Mouse (Mus musculus) limb, embryonic 12.5 days (tissue): ENCODE measurements around the gene Scn10a. TPM values are rescaled to one million over a fixed set of nuclear protein-coding genes. Genes with fewer than 3 reads are reported as not detected.

Experiments
- ATAC-seq: fragments of 200-750 bp; cut with Nextera tagmentation; 2 replicates; pipeline ENCODE4 v1.8.0; 2017; ENCODE audit warnings: low read depth, moderate TSS enrichment; ENCODE audit not compliant: insufficient number of reproducible peaks, insufficient read depth, low FRiP score, low TSS enrichment
- H3K27ac ChIP-seq: fragments of 300-500 bp; sonication (generic); 2 replicates; pipeline ENCODE4 v1.5.1; 2016; ENCODE audit warnings: mild to moderate bottlenecking, moderate library complexity
- H3K27me3 ChIP-seq: fragments of 300-500 bp; sonication (generic); 2 replicates; pipeline ENCODE4 v1.6.1; 2016; ENCODE audit warnings: mild to moderate bottlenecking, moderate library complexity
- H3K36me3 ChIP-seq: fragments of 300-500 bp; sonication (generic); 2 replicates; pipeline ENCODE4 v1.6.1; 2016; ENCODE audit warnings: mild to moderate bottlenecking, moderate library complexity
- H3K4me1 ChIP-seq: fragments of 300-500 bp; sonication (generic); replicated peaks from 2 replicates; pipeline ENCODE4 v1.6.1; 2016
- H3K4me2 ChIP-seq: fragments of 300-500 bp; sonication (generic); 2 replicates; pipeline ENCODE4 v1.6.1; 2016; ENCODE audit warnings: mild to moderate bottlenecking, moderate library complexity
- H3K4me3 ChIP-seq: fragments of 300-500 bp; sonication (generic); replicated peaks from 2 replicates; pipeline ENCODE4 v1.5.1; 2016; ENCODE audit warnings: mild to moderate bottlenecking
- H3K9ac ChIP-seq: fragments of 300-500 bp; sonication (generic); replicated peaks from 2 replicates; pipeline ENCODE4 v1.6.1; 2016; ENCODE audit warnings: mild to moderate bottlenecking, moderate library complexity
- H3K9me3 ChIP-seq: fragments of 300-500 bp; sonication (generic); 2 replicates; pipeline ENCODE4 v1.6.1; 2016; ENCODE audit warnings: mild to moderate bottlenecking, moderate library complexity
- WGBS: fragments of 180-500 bp; shearing (Covaris S2); methylation state at CpG from one replicate; pipeline ENCODE4 v1.1.7; 2016; 5-methylcytosine and 5-hydroxymethylcytosine counted together
- polyA plus RNA-seq: library from polyadenylated mRNA; unstranded; fragments of >200 nt; fragmentation: Nextera tagmentation; extraction: Ambion mirVana; gene quantifications from 2 replicates; pipeline ENCODE4 v1.2.1, GENCODE M21; 2016

Scn10a gene
- polyA plus RNA-seq, 1 experiment from 2014 or later, result 0.24 TPM

DNA sequence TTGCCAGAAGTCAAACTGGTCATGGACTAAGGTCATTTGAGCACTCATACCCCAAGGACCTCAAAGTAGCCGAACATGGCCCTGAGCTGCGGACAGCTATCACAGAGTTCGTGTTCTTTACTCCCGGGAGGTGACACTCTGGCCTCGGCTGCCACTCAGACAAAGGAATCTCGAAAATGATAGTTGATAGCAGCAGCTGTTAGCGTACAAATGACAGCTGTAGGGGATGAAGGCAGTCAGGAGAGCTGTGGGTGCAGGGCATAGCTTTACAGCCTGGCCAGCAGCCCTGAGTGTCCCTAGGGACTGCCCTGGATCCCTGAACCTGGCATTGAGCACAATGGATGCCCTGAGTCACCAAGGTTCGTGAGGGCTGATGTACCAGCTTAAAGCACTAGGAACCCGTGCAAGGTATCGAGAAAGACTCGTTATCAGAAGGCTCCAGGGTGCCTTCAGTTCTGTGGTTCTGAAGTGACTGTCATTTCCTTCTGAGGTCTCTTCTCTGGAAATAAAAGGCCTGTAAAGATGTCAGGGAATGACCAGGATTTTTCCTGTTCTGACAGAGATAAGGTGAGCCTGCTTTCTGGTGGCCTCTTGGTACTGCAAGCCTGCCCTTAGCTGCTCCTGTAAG is 84.8 kb downstream of the Scn10a start:
- no peak overlapping the region for H3K27ac ChIP-seq
- H3K4me3 ChIP-seq, result no peak overlapping the region
- peaks cover 14% of the 10 kb centered on the region for H3K4me1 ChIP-seq
- H3K27me3 ChIP-seq, result peaks cover 7% of the 10 kb centered on the region
- H3K36me3 ChIP-seq, result no peaks in the 10 kb centered on the region
- H3K9ac ChIP-seq, result no peak overlapping the region
- no peaks in the 10 kb centered on the region for H3K9me3 ChIP-seq
- 75% methylated on average over 11 of the region's 11 CpGs for WGBS
- H3K4me2 ChIP-seq, result no peak overlapping the region
- no peak for ATAC-seq

DNA sequence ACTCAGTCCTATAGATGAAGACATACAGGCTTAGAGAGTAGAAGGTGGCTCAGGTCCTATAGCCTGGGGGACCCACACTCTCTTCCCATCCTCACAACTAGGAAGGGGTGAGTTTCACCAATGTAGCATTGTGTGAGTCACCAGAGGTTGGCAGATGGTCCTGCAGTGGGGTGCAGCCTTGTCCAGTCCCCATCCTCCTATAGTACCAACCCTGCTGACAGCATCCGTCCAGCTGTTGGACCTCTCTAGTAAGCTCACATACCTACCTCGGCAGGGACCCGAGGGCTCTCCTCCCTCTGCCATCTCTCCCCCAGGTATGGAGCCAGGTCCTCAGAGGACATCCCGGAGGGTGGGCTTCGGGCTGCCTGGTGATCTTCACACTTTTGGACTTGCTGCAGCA is 85.6 kb downstream of the Scn10a start:
- no peak overlapping the region for H3K9ac ChIP-seq
- H3K4me3 ChIP-seq, result no peak overlapping the region
- H3K9me3 ChIP-seq, result no peaks in the 10 kb centered on the region
- H3K4me2 ChIP-seq, result no peak overlapping the region
- H3K36me3 ChIP-seq, result no peaks in the 10 kb centered on the region
- H3K4me1 ChIP-seq, result peaks cover 14% of the 10 kb centered on the region
- peaks cover 7% of the 10 kb centered on the region for H3K27me3 ChIP-seq
- ATAC-seq, result no peak
- no peak overlapping the region for H3K27ac ChIP-seq
- 85% methylated on average over 5 of the region's 5 CpGs for WGBS

DNA sequence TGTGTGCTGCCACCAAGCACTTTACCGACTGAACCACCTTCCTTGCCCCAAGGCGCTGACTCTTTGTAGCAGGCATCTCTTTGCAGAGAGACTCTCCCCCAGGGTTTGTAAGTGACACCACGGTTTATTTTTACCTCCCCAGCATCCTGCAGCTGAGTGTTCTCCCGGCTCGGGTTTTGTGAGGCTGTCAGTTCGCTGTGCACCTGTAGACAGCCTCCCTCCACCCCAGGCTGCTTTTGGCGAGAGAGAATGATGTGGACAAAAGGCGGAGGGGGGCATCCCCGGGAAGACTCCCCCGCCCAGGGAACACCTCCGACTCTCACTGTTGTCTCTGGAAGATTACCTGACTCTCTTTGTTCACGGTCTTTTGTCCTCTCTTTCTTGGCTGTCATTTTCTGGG is 86.3 kb downstream of the Scn10a start:
- ATAC-seq, result no peak
- peaks cover 7% of the 10 kb centered on the region for H3K27me3 ChIP-seq
- no peak overlapping the region for H3K9ac ChIP-seq
- peaks cover 14% of the 10 kb centered on the region for H3K4me1 ChIP-seq
- H3K9me3 ChIP-seq, result no peaks in the 10 kb centered on the region
- no peaks in the 10 kb centered on the region for H3K36me3 ChIP-seq
- H3K4me3 ChIP-seq, result no peak overlapping the region
- no peak overlapping the region for H3K4me2 ChIP-seq
- whole genome bisulfite sequencing, result 60% methylated on average over 12 of the region's 12 CpGs
- H3K27ac ChIP-seq, result no peak overlapping the region

DNA sequence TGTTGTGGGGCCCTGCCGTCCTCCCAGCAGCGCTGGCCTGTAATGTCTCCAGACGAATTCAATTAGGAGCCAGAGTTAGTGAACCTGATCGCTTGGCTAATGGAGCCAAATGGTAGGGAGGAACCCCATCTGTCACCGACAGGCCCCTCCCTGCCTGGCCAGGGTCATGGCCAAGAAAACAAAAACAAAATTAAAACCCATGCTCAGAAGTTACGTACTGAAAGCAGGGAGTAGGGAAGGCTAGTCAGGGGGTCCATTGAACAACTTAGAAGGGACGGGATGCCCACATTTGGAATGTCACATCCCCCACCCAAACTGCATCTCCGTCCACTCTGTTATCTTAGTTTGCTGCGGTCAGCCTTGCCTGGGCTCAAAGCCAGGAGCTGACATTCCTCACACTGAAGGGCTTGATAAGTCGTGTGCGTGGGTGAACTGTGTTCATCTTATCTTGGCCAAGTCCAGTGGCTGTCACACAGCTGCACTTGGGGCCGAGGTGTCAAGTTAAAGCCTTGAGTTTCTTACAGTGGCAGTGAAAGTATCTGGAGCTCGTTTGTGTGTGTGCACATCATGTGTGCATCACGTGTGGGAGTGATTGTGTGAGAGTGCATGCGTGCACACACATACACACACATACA is 87.1 kb downstream of the Scn10a start:
- no peak overlapping the region for H3K9ac ChIP-seq
- no peak overlapping the region for H3K4me2 ChIP-seq
- H3K27ac ChIP-seq, result no peak overlapping the region
- WGBS, result 27% methylated on average over 15 of the region's 15 CpGs
- peaks cover 7% of the 10 kb centered on the region for H3K27me3 ChIP-seq
- H3K9me3 ChIP-seq, result no peaks in the 10 kb centered on the region
- no peaks in the 10 kb centered on the region for H3K36me3 ChIP-seq
- no peak overlapping the region for H3K4me3 ChIP-seq
- ATAC-seq, result no peak
- H3K4me1 ChIP-seq, result peaks cover 14% of the 10 kb centered on the region

GRCm38 (mm10) chr9:119631393-119631898 is 87.7 kb downstream of the Scn10a start:
- no peak for ATAC-seq
- H3K4me2 ChIP-seq, result no peak overlapping the region
- WGBS, result 50% methylated on average over 13 of the region's 13 CpGs
- peaks cover 7% of the 10 kb centered on the region for H3K27me3 ChIP-seq
- H3K27ac ChIP-seq, result no peak overlapping the region
- H3K4me1 ChIP-seq, result peaks cover 14% of the 10 kb centered on the region
- H3K9ac ChIP-seq, result no peak overlapping the region
- H3K9me3 ChIP-seq, result no peaks in the 10 kb centered on the region
- H3K36me3 ChIP-seq, result no peaks in the 10 kb centered on the region
- H3K4me3 ChIP-seq, result no peak overlapping the region

- no peak overlapping the region for H3K9ac ChIP-seq
- H3K27ac ChIP-seq, result no peak overlapping the region
- ATAC-seq, result no peak
- H3K9me3 ChIP-seq, result no peaks in the 10 kb centered on the region
- H3K36me3 ChIP-seq, result no peaks in the 10 kb centered on the region
- H3K4me2 ChIP-seq, result no peak overlapping the region
- whole genome bisulfite sequencing, result 74% methylated on average over 8 of the region's 8 CpGs
- peaks cover 14% of the 10 kb centered on the region for H3K4me1 ChIP-seq
- H3K4me3 ChIP-seq, result no peak overlapping the region
- H3K27me3 ChIP-seq, result peaks cover 3% of the 10 kb centered on the region
These were observed 90.3 kb downstream of the Scn10a start for GRCm38 (mm10) chr9:119628690-119629268.

GRCm38 (mm10) chr9:119627227-119627626 is 91.9 kb downstream of the Scn10a start:
- no peak overlapping the region for H3K9ac ChIP-seq
- no peak overlapping the region for H3K4me3 ChIP-seq
- H3K9me3 ChIP-seq, result no peaks in the 10 kb centered on the region
- H3K4me1 ChIP-seq, result peaks cover 10% of the 10 kb centered on the region
- WGBS, result 82% methylated on average over 6 of the region's 6 CpGs
- H3K27ac ChIP-seq, result no peak overlapping the region
- no peak for ATAC-seq
- H3K27me3 ChIP-seq, result peaks cover 3% of the 10 kb centered on the region
- no peaks in the 10 kb centered on the region for H3K36me3 ChIP-seq
- H3K4me2 ChIP-seq, result no peak overlapping the region

- no peak for ATAC-seq
- no peak overlapping the region for H3K9ac ChIP-seq
- no peak overlapping the region for H3K27ac ChIP-seq
- no peaks in the 10 kb centered on the region for H3K4me1 ChIP-seq
- H3K27me3 ChIP-seq, result no peaks in the 10 kb centered on the region
- no peak overlapping the region for H3K4me2 ChIP-seq
- no peaks in the 10 kb centered on the region for H3K36me3 ChIP-seq
- no peak overlapping the region for H3K4me3 ChIP-seq
- no peaks in the 10 kb centered on the region for H3K9me3 ChIP-seq
- WGBS, result 83% methylated on average over 4 of the region's 4 CpGs
These were observed 95.0 kb downstream of the Scn10a start for GRCm38 (mm10) chr9:119624151-119624550.

GRCm38 (mm10) chr9:119614798-119615197 is 104.3 kb downstream of the Scn10a start:
- H3K9ac ChIP-seq, result no peak overlapping the region
- no peak overlapping the region for H3K4me3 ChIP-seq
- H3K9me3 ChIP-seq, result no peaks in the 10 kb centered on the region
- H3K27ac ChIP-seq, result no peak overlapping the region
- no peaks in the 10 kb centered on the region for H3K36me3 ChIP-seq
- no peaks in the 10 kb centered on the region for H3K27me3 ChIP-seq
- peaks cover 16% of the 10 kb centered on the region for H3K4me1 ChIP-seq
- H3K4me2 ChIP-seq, result no peak overlapping the region
- 74% methylated on average over 6 of the region's 6 CpGs for WGBS
- ATAC-seq, result no peak

DNA sequence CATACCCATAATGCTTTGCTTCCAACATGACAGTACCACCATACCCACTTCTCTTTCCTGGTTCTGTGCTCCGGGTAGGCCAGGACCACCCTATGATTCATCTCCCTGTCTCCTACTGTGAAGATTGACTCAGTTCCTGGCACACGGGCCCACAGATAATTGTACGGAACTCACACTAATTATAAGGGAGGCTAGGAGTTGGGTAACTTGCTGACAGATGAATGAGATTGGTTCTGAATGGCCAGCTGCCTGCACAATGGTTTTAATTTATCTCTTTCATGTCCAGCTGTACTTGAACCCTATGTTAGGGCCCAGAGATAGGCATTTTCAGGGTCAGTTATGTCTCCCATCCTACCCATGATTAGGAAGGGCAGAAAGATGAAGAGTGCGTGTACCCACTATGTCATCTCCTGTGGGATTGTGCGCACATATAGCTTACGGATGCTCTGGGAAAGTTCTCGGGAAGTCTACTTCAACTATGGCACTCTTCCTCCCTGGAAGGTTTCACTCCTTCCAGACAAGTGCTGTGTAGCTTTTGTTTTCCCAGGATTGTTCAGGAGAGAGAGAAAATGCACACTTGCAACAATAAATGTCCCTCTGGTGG is 108.5 kb downstream of the Scn10a start:
- peaks cover 12% of the 10 kb centered on the region for H3K4me1 ChIP-seq
- no peak for ATAC-seq
- no peak overlapping the region for H3K9ac ChIP-seq
- WGBS, result 87% methylated on average over 7 of the region's 7 CpGs
- no peaks in the 10 kb centered on the region for H3K9me3 ChIP-seq
- no peak overlapping the region for H3K27ac ChIP-seq
- no peak overlapping the region for H3K4me2 ChIP-seq
- no peaks in the 10 kb centered on the region for H3K27me3 ChIP-seq
- H3K36me3 ChIP-seq, result no peaks in the 10 kb centered on the region
- H3K4me3 ChIP-seq, result no peak overlapping the region

- H3K9me3 ChIP-seq, result no peaks in the 10 kb centered on the region
- peaks cover 14% of the 10 kb centered on the region for H3K4me1 ChIP-seq
- no peak overlapping the region for H3K4me3 ChIP-seq
- H3K27ac ChIP-seq, result no peak overlapping the region
- WGBS, result 92% methylated on average over 5 of the region's 5 CpGs
- ATAC-seq, result no peak
- H3K4me2 ChIP-seq, result no peak overlapping the region
- H3K36me3 ChIP-seq, result no peaks in the 10 kb centered on the region
- H3K27me3 ChIP-seq, result no peaks in the 10 kb centered on the region
- no peak overlapping the region for H3K9ac ChIP-seq
These were observed 112.2 kb downstream of the Scn10a start for GRCm38 (mm10) chr9:119606906-119607305.
